Mouse (Mus musculus) small intestine, adult 2 months (tissue): ENCODE data around the gene Clpsl2. TPM values are rescaled to one million over a fixed set of nuclear protein-coding genes. Genes with fewer than 3 reads are reported as not detected.

Experiments used
- H3K27ac ChIP-seq: fragments of 200-500 bp; 2 replicates; pipeline ENCODE4 v1.5.1; 2012; ENCODE audit warnings: low read depth, low read length, control low read depth, inconsistent platforms; ENCODE audit not compliant: insufficient read depth
- H3K27me3 ChIP-seq: fragments of 200-500 bp; 2 replicates; pipeline ENCODE4 v1.6.1; 2012; ENCODE audit warnings: mild to moderate bottlenecking, moderate library complexity, low read length, inconsistent platforms; ENCODE audit not compliant: control insufficient read depth, insufficient read depth
- H3K36me3 ChIP-seq: fragments of 200-500 bp; 2 replicates; pipeline ENCODE4 v1.6.1; 2012; ENCODE audit warnings: mild to moderate bottlenecking, low read length, control low read depth, inconsistent platforms; ENCODE audit not compliant: control insufficient read depth, insufficient read depth
- H3K4me1 ChIP-seq: fragments of 200-500 bp; 2 replicates; pipeline ENCODE4 v1.6.1; 2012; ENCODE audit warnings: low read length, inconsistent platforms, mixed read lengths; ENCODE audit not compliant: control insufficient read depth, insufficient read depth, insufficient read length
- H3K4me3 ChIP-seq: fragments of 200-500 bp; 2 replicates; pipeline ENCODE4 v1.5.1; 2012; ENCODE audit warnings: low read depth, mild to moderate bottlenecking, control low read depth, inconsistent platforms, low read length, moderate library complexity
- CTCF ChIP-seq: fragments of 200-500 bp; IDR thresholded peaks from 2 replicates; pipeline ENCODE4 v1.5.1; 2012; ENCODE audit warnings: low read depth, mild to moderate bottlenecking, control low read depth, inconsistent platforms, low read length, moderate library complexity, mixed read lengths; ENCODE audit not compliant: insufficient replicate concordance, insufficient read length; ENCODE audit errors: extremely low read depth
- POLR2A ChIP-seq: fragments of 200-500 bp; IDR thresholded peaks from 2 replicates; pipeline ENCODE4 v1.6.1; 2012; ENCODE audit warnings: low read depth, mild to moderate bottlenecking, control low read depth, inconsistent platforms, low read length, moderate library complexity
- WGBS: fragments of 180-500 bp; shearing (Covaris S2); methylation state at CpG from one replicate; pipeline ENCODE4 v1.1.7; 2018; 5-methylcytosine and 5-hydroxymethylcytosine counted together
- polyA plus RNA-seq: library from polyadenylated mRNA; depleted of rRNA; stranded (reverse); fragments of >200 nt; gene quantifications from 2 replicates; pipeline ENCODE4 v1.2.3, GENCODE M21; 2012

Gene Clpsl2
- polyA plus RNA-seq, 1 experiment = not detected

DNA sequence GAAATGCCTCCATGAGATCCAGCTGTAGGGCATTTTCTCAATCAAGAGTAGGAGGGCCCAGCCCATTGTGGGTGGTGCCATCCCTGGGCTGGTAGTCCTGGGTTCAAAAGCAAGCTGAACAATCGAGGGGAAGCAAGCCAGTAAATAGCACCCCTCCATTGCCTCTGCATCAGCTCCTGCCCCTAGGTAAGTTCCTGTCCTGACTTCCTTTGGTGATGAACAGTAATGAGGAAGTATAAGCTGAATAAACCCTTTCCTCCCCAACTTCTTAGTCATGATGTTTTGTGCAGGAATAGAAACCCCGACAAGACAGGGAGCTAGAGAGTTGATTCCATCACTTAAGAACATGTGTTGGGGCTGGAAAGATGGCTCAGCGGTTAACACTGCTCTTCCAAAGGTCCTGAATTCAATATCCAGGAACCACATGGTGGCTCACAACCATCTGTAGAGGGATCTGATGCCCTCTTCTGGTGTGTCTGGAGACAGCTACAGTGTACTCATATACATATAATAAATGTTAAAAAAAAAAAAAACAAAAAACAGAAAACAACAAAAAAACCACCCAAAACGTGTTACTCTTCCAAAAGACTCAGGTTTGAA is 24.3 kb upstream of the Clpsl2 start:
- Histone ChIP-seq H3K36me3 (no peaks in the 10 kb centered on the region), H3K4me1 (peaks cover 12% of the 10 kb centered on the region), H3K4me3 (no peak overlapping the region), H3K27ac (no peak overlapping the region), H3K27me3 (no peaks in the 10 kb centered on the region)
- 65% methylated on average over 4 of the region's 4 CpGs for WGBS
- TF ChIP-seq CTCF (no peak), POLR2A (no peak)

DNA sequence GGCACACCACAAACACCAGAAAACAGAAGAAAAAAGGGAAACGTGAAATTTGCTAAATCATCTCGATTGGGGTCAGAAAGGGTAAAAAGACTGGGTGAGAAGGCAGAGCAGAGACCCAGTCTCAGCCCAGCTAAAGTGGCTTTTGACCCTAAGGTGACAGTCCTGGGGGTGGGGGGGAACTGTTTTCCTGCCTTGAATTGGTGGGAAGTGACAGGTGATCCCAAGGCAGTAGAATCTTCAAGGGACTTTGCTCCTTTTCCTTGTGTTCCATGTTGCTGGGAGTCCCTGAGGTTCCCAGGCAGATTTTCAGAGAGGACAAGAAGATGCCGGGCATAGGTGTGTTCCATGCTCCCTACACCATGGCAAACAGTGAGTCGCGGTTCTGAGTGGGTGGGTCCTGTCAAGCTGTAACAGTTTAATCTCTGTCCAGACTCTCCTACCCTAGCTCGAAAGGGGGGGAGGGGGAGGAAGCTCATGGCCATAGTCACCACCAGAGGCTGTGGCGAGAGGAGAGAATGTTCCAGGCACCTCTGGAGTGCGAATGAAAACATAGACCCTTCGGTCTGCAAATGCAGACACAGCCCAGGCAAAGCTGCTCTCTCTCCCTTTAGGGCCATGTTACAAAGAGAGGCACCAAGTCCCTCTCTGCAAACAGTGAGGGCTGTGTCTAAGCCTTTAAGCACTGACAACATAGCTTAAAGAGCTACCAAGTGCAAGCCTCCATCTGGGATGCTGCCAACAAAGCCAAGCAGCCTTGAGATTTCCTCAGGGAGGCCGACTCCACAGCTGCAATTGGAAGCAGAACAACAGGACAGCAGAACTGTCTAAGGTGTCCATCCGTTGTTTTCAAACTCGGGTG is 21.8 kb upstream of the Clpsl2 start:
- TF ChIP-seq CTCF (no peak), POLR2A (0 out of 2 replicates have a peak, but pooled peaks have one; percentile 4)
- 29% methylated on average over 12 of the region's 12 CpGs for WGBS
- no peak overlapping the region; the same call in 1 of the 2 replicates for H3K4me3 ChIP-seq
- no peaks in the 10 kb centered on the region for H3K27me3 ChIP-seq
- peaks cover 7% of the 10 kb centered on the region for H3K4me1 ChIP-seq
- H3K36me3 ChIP-seq = no peaks in the 10 kb centered on the region
- no peak overlapping the region for H3K27ac ChIP-seq

GRCm38 (mm10) chr17:28528043-28528351 is 21.2 kb upstream of the Clpsl2 start:
- Histone ChIP-seq H3K27ac (no peak overlapping the region), H3K4me3 (no peak overlapping the region; the same call in 1 of the 2 replicates), H3K4me1 (peaks cover 3% of the 10 kb centered on the region), H3K27me3 (no peaks in the 10 kb centered on the region), H3K36me3 (no peaks in the 10 kb centered on the region)
- 2% methylated on average over 6 of the region's 6 CpGs for WGBS
- peak; percentile 99 for TF ChIP-seq CTCF
- no peak for TF ChIP-seq POLR2A

DNA sequence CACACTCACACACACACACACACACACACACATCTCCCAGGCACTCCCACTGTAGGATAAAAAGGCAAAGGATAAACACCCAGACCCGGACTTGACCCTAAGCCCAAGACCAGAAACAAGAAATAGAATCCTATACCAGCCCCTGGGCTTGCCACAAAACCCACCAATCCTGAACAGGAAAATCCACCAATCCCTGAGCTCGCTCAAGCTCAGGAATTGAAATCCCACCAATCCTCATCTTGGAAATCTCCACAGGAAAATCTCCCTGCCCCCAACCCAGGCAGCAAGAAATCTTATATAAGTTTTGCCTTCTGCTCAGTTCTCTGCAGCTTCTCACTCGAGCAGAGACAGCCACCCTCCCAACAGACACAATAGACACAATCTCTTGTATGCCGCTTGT is 20.1 kb upstream of the Clpsl2 start:
- WGBS = 71% methylated on average over 4 of the region's 4 CpGs
- Histone ChIP-seq H3K4me3 (no peak overlapping the region), H3K27ac (no peak overlapping the region), H3K36me3 (no peaks in the 10 kb centered on the region), H3K4me1 (peaks cover 3% of the 10 kb centered on the region; the same call in 1 of the 2 replicates), H3K27me3 (no peaks in the 10 kb centered on the region)
- TF ChIP-seq CTCF = no peak
- no peak for TF ChIP-seq POLR2A

DNA sequence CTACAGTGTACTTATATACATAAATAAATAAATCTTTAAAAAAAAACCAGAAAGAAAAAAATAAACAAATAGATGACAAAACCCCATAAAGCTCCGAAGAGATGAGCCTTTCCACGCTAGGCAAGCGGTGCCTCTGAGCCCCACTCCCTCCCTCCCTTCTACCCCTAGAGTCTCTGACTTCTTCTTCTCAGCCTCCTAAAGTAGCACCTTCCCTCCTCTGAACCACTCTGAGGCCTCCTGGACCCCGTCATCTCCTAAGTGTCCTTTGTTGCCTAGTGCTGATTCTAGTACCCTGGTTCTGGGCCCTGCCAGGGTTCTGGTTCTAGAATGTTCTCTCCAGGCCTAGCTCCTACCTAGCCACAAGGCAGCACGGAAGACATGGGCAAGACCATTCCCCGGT is 18.7 kb upstream of the Clpsl2 start, which contains the start of gene Armc12:
Armc12 (plus strand) TSS at position 301 of the 400 bp plus-strand sequence.
- Histone ChIP-seq H3K27ac (no peak within 1 kb of the TSS), H3K4me1 (peaks cover 3% of the 10 kb centered on the region; the same call in 1 of the 2 replicates), H3K36me3 (no peaks in the 10 kb centered on the region), H3K27me3 (no peaks in the 10 kb centered on the region), H3K4me3 (no peak within 1 kb of the TSS)
- TF ChIP-seq CTCF = no peak
- no peak for TF ChIP-seq POLR2A
- WGBS = 89% methylated on average over 6 of the region's 6 CpGs

DNA sequence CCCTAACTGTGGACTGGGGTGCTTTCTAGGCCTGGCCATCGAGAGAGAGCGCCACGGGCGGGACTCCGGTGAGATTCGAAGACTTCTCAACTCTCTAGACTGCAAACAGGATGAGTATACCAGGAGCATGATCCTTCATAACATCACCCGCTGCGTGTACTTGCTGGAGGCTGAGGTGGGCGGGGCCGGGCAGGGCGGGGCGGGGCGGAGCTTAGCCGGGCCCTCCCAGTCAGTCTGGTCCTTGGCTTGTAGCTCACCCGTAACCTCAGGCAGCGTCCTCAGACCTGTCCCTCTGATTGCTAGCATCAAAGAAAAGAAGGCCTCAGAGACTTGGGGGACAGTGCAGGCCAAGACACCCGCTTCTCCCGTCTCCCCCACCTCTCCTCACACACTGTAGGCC is 17.3 kb upstream of the Clpsl2 start:
- no peak for TF ChIP-seq CTCF
- TF ChIP-seq POLR2A = no peak

GRCm38 (mm10) chr17:28532557-28532956 is 16.7 kb upstream of the Clpsl2 start:
- peaks cover 3% of the 10 kb centered on the region; the same call in 1 of the 2 replicates for H3K4me1 ChIP-seq
- TF ChIP-seq POLR2A = no peak
- TF ChIP-seq CTCF = no peak
- no peak overlapping the region for H3K4me3 ChIP-seq
- H3K27me3 ChIP-seq = no peaks in the 10 kb centered on the region
- 86% methylated on average over 7 of the region's 7 CpGs for WGBS
- no peaks in the 10 kb centered on the region for H3K36me3 ChIP-seq
- H3K27ac ChIP-seq = no peak overlapping the region

More for the DNA sequence above, 17.3 kb upstream of the Clpsl2 start:
- H3K36me3 ChIP-seq = no peaks in the 10 kb centered on the region
- peaks cover 3% of the 10 kb centered on the region; the same call in 1 of the 2 replicates for H3K4me1 ChIP-seq
- H3K4me3 ChIP-seq = no peak overlapping the region
- no peak overlapping the region for H3K27ac ChIP-seq
- WGBS = 26% methylated on average over 18 of the region's 18 CpGs
- no peaks in the 10 kb centered on the region for H3K27me3 ChIP-seq
